Mouse (Mus musculus): Measurements from ENCODE around the gene Rps6ka4. TPM values are rescaled to one million over a fixed set of nuclear protein-coding genes. Genes with fewer than 3 reads are reported as not detected.

Gene Rps6ka4
- polyA plus RNA-seq, 1 experiment from 2014 or later = 15.7 TPM

- Histone ChIP-seq H3K36me3 (ENCODE audit: control insufficient read depth, insufficient read depth) (peaks cover 38% of the 10 kb centered on the region), H3K4me2 (replicated peaks; ENCODE audit: low read depth) (no peak overlapping the region), H3K27me3 (replicated peaks; ENCODE audit: control insufficient read depth, insufficient read depth, low read length) (peaks cover 11% of the 10 kb centered on the region; the same call in 1 of the 2 replicates), H3K9ac (ENCODE audit: low read depth, low read length) (no peak overlapping the region), H3K27ac (ENCODE audit: low read depth, low read length) (no peak overlapping the region), H3K4me1 (replicated peaks; ENCODE audit: control insufficient read depth, insufficient read depth, low read length) (no peaks in the 10 kb centered on the region), H3K9me3 (ENCODE audit: control insufficient read depth) (no peaks in the 10 kb centered on the region), H3K4me3 (ENCODE audit: low read depth, low read length) (no peak overlapping the region)
- no peak for TF ChIP-seq CTCF (IDR thresholded peaks at IDR 0.05; ENCODE audit: low read depth)
- no peak for ATAC-seq
- WGBS = 55% methylated on average over 38 of the region's 38 CpGs
Measured at GRCm38 (mm10) chr19:6830556-6831316, 9.7 kb downstream of the Rps6ka4 start.

- Histone ChIP-seq H3K4me1 (replicated peaks; ENCODE audit: control insufficient read depth, insufficient read depth, low read length) (no peaks in the 10 kb centered on the region), H3K9me3 (ENCODE audit: control insufficient read depth) (no peaks in the 10 kb centered on the region), H3K27ac (ENCODE audit: low read depth, low read length) (no peak overlapping the region), H3K4me2 (replicated peaks; ENCODE audit: low read depth) (peak overlapping the region; percentile 32), H3K9ac (ENCODE audit: low read depth, low read length) (no peak overlapping the region), H3K4me3 (ENCODE audit: low read depth, low read length) (no peak overlapping the region), H3K36me3 (ENCODE audit: control insufficient read depth, insufficient read depth) (peaks cover 36% of the 10 kb centered on the region), H3K27me3 (replicated peaks; ENCODE audit: control insufficient read depth, insufficient read depth, low read length) (peaks cover 11% of the 10 kb centered on the region; the same call in 1 of the 2 replicates)
- WGBS = 43% methylated on average over 47 of the region's 48 CpGs
- 0 out of 2 replicates have a peak, but pooled peaks have one; percentile 6 for TF ChIP-seq CTCF (IDR thresholded peaks at IDR 0.05; ENCODE audit: low read depth)
- no peak for ATAC-seq
Measured at GRCm38 (mm10) chr19:6829870-6830555, 10.4 kb downstream of the Rps6ka4 start.

GRCm38 (mm10) chr19:6829069-6829468, 11.4 kb downstream of the Rps6ka4 start:
- Histone ChIP-seq H3K9me3 (ENCODE audit: control insufficient read depth) (no peaks in the 10 kb centered on the region), H3K27ac (ENCODE audit: low read depth, low read length) (no peak overlapping the region), H3K4me1 (replicated peaks; ENCODE audit: control insufficient read depth, insufficient read depth, low read length) (no peaks in the 10 kb centered on the region), H3K27me3 (replicated peaks; ENCODE audit: control insufficient read depth, insufficient read depth, low read length) (peaks cover 11% of the 10 kb centered on the region; the same call in 1 of the 2 replicates), H3K36me3 (ENCODE audit: control insufficient read depth, insufficient read depth) (peaks cover 36% of the 10 kb centered on the region), H3K4me2 (replicated peaks; ENCODE audit: low read depth) (no peak overlapping the region), H3K4me3 (ENCODE audit: low read depth, low read length) (no peak overlapping the region), H3K9ac (ENCODE audit: low read depth, low read length) (no peak overlapping the region)
- WGBS = 43% methylated on average over 3 of the region's 3 CpGs
- ATAC-seq = no peak
- peak; percentile 44 for TF ChIP-seq CTCF (IDR thresholded peaks at IDR 0.05; ENCODE audit: low read depth)

GRCm38 (mm10) chr19:6826601-6827000, 13.8 kb downstream of the Rps6ka4 start:
- WGBS = 82% methylated on average over 3 of the region's 3 CpGs
- no peak overlapping the region for H3K4me2 ChIP-seq (replicated peaks; ENCODE audit: low read depth)
- H3K27ac ChIP-seq (ENCODE audit: low read depth, low read length) = no peak overlapping the region
- no peak for TF ChIP-seq CTCF (IDR thresholded peaks at IDR 0.05; ENCODE audit: low read depth)
- peaks cover 11% of the 10 kb centered on the region; the same call in 1 of the 2 replicates for H3K27me3 ChIP-seq (replicated peaks; ENCODE audit: control insufficient read depth, insufficient read depth, low read length)
- no peaks in the 10 kb centered on the region for H3K9me3 ChIP-seq (ENCODE audit: control insufficient read depth)
- H3K4me3 ChIP-seq (ENCODE audit: low read depth, low read length) = no peak overlapping the region
- H3K9ac ChIP-seq (ENCODE audit: low read depth, low read length) = no peak overlapping the region
- H3K36me3 ChIP-seq (ENCODE audit: control insufficient read depth, insufficient read depth) = peaks cover 22% of the 10 kb centered on the region
- no peak for ATAC-seq
- H3K4me1 ChIP-seq (replicated peaks; ENCODE audit: control insufficient read depth, insufficient read depth, low read length) = no peaks in the 10 kb centered on the region

GRCm38 (mm10) chr19:6825384-6825783, 15.1 kb downstream of the Rps6ka4 start:
- Histone ChIP-seq H3K27me3 (replicated peaks; ENCODE audit: control insufficient read depth, insufficient read depth, low read length) (peaks cover 4% of the 10 kb centered on the region; the same call in 1 of the 2 replicates), H3K9ac (ENCODE audit: low read depth, low read length) (no peak overlapping the region), H3K4me1 (replicated peaks; ENCODE audit: control insufficient read depth, insufficient read depth, low read length) (no peaks in the 10 kb centered on the region), H3K4me3 (ENCODE audit: low read depth, low read length) (no peak overlapping the region), H3K4me2 (replicated peaks; ENCODE audit: low read depth) (no peak overlapping the region), H3K36me3 (ENCODE audit: control insufficient read depth, insufficient read depth) (peaks cover 10% of the 10 kb centered on the region), H3K27ac (ENCODE audit: low read depth, low read length) (no peak overlapping the region), H3K9me3 (ENCODE audit: control insufficient read depth) (no peaks in the 10 kb centered on the region)
- 85% methylated on average over 6 of the region's 6 CpGs for WGBS
- no peak for TF ChIP-seq CTCF (IDR thresholded peaks at IDR 0.05; ENCODE audit: low read depth)
- no peak for ATAC-seq

GRCm38 (mm10) chr19:6820538-6821195, 19.8 kb downstream of the Rps6ka4 start:
- Histone ChIP-seq H3K9me3 (ENCODE audit: control insufficient read depth) (no peaks in the 10 kb centered on the region), H3K27me3 (replicated peaks; ENCODE audit: control insufficient read depth, insufficient read depth, low read length) (no peaks in the 10 kb centered on the region; the same call in 1 of the 2 replicates), H3K27ac (ENCODE audit: low read depth, low read length) (no peak overlapping the region), H3K4me1 (replicated peaks; ENCODE audit: control insufficient read depth, insufficient read depth, low read length) (no peaks in the 10 kb centered on the region), H3K4me2 (replicated peaks; ENCODE audit: low read depth) (no peak overlapping the region), H3K4me3 (ENCODE audit: low read depth, low read length) (no peak overlapping the region), H3K9ac (ENCODE audit: low read depth, low read length) (no peak overlapping the region), H3K36me3 (ENCODE audit: control insufficient read depth, insufficient read depth) (no peaks in the 10 kb centered on the region)
- no peak for ATAC-seq
- 80% methylated on average over 13 of the region's 13 CpGs for WGBS
- TF ChIP-seq CTCF (IDR thresholded peaks at IDR 0.05; ENCODE audit: low read depth) = no peak

Data from intestine, postnatal 0 days (tissue).